Mouse (Mus musculus): ENCODE measurements at regions not wholly inside any gene's neighbourhood (a gene's known extent, or its start where the extent isn't known, plus 50 kb on each side); places are given as distances from the start of the nearest gene placed in this dataset.

DNA sequence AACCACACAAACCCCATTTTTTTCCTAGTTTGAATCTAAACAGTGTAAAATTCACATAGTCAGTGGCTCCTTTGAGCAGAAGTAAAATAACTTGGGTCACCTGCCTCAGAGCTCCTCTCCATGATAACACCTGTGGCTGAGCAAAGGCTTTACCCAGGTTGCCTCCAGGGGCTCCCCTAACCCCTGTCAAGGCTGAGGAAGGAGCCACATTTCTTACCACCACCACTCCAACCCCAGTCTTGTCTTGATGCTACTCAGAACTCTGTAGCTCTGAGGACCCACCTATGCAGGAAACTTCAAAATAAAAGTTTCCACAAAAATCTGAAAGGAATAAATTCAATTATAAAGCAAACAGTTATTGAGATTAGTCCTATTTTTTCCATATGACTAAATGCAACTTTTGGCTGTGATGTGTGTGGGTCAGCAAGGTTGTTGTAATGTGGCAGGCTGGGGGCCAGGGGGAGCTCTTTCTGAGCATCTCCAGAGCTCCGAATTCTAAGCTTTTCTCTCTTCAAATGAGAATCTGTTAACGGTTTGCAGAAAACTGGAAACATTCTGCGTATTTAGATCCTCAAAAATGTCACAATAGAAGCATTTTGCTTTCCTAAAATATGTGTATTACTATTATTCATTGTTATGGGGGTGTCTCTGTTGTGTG lies 159.0 kb upstream of the Dusp10 start:
- no peak for DNase-seq (ENCODE audit: low read depth, low spot score)

DNA sequence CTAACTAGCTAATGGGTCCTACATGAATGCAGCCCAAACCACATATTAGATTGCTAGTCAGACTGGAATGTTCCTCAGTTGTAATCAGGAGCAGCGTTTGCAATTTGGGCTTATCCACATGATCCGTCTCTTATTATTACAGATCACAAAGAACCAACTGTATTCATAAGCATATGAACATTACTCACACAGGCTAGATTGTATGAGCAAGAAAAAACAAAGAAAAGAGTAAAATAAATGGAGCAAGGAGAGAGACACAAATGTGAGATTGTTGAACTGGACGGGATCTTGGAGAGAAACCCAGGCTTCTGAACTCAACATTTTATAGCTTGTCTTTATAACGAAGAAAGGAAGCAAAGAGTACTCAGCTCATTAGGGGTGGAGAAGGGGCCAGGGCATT lies 148.0 kb upstream of the Dusp10 start:
- no peak for DNase-seq (ENCODE audit: low read depth, low spot score)

DNA sequence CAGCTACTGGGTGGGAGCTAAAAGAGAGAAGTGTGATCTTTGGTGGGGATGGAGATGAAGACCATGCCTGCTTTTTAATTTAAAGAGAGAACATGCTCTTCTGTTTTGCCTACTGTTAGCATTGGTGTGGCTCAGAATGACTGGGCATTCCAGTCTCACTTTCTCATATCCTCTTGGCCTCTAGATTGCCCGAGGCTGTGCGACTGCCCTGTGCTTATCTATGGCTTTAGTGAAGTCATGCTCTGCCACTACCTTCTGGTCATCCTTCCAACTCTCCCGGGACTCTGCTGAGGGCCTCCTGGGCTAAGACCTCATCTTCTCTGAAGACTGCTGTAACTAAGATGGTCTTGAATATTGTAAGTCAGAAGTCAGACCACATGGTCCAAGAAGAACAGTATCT lies 147.5 kb upstream of the Dusp10 start:
- no peak for DNase-seq (ENCODE audit: low read depth, low spot score)

DNA sequence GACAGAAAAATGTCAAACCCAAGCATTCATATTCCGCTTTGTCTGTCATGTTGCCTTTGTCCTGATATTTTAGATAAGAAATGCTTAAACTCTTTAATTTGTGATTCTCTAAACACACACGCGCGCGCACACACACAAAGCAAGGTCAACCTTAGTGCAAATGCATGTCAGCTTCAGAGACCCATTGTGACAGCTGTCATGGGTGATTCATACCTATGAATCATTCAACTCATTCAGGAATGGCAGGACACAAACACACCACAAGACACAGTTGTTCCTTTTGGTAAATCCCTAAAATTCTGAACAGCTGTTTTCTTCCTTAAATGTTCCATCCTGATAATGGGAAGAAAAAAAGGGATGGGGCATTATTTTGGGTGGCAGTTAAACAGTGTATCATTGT lies 144.1 kb upstream of the Dusp10 start:
- DNase-seq (ENCODE audit: low read depth, low spot score): no peak

DNA sequence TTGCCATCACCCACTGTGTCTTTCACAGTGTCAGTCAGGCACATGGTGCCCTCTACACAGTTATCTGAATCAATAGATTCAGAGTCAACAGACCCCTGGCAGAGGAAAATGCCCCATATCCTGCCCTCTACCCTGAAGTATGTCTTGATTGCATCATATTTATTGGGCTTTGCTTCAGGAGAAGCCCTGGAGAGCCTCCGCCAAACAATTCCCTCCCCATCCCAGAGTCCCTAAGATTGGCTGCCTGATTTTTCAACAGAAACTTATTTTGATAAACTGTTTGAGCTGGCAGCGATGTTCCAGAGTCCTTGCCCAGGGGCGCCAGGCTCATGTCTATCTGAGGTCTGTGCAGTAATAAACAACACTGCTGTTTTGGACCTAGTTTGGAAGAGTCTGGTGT lies 117.2 kb upstream of the Dusp10 start:
- DNase-seq (ENCODE audit: low read depth, low spot score): no peak

DNA sequence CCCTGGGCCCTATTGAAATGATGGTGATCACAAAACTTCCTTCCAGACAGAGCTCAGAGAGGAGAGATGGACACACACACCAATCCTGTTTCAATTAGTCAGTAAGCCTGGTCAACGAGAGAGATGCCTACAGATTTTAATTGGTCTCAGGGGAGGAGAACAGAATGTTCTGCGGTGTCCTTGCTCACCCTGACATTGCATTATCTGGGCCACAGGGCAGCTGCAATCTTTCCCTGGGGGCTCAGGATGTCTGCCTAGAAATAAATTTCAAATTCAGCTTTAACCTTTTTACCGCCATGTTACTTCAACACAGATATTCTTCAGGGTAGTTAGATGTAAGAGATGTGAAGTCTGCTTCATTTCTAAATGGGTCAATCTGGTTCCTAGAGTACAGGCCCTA lies 115.0 kb upstream of the Dusp10 start:
- DNase-seq (ENCODE audit: low read depth, low spot score): no peak

DNA sequence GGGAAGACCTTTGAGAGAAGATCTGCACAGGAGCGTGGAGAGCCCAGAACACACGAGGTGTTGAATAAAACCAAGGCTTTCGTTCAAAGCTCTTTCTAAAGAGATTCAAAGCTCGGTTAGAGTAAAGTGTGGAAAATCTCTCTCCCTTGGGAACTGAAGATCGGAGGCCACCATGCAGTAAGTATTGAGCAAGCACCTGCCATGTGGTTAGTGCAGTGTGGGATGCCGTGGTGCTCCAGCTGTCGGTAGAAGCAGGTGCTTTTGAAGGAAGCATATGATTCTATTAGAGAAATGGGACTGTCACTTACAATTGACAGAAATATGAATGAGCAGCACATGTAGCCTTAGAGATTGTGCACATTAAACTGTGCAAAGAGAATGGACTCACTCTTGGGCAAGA lies 108.5 kb upstream of the Dusp10 start:
- DNase-seq (ENCODE audit: low read depth, low spot score): no peak

DNA sequence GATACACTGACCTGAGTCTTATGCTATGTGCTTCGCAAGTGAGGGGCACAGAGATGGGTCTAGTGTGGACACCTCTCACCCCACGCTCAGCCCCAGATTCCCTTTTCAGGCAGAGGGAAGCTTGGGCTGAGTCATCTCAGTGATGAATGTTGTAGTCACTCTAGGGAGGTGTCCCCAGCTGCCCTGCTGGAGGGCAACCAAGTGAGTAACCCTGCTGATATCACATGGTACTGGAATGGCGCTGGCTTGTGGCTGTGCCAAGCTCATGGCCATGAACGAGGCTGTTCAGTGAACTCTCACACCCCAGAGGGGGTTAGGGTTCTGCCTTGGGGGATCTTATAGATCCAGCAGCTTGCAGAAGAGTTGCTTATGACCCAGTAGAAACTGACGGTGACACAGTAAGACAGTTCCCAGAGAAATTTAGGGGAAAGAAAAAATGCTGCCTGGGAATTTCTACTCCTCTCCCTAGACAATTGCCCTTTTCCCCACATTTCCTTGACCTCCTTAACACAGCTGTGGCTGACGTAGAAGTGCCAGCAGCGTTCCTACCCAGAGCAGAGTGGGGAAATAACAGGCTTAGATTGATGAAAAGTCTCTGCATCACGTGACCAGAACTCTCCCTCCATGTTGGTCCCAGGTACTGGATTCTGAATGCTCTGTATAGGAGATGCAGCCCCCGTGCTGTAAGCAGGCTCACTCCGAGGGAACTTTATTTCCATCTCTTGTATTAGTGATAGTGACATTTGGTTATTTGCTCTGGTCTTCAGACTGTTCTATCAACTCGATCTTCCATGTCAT lies 107.6 kb upstream of the Dusp10 start:
- no peak for DNase-seq (ENCODE audit: low read depth, low spot score)

DNA sequence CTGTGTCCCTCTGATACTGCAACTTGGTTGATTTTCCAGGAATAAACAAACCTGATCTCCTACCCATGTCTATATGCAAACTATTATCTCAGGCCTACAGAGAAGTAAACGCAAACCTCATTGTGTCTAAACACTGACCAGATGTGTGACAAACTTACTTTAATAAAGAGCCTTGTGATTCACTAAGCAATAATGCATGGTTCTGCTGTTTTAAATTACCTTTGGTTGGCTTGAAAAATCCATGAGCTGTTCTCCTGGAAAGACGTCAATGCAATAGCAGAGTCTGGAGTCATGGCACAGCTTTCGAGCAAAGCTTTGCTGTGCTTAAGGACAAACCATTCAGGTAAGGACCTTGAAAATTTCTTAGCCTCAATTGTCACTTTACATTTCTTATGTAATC lies 95.4 kb upstream of the Dusp10 start:
- DNase-seq (ENCODE audit: low read depth, low spot score): no peak

DNA sequence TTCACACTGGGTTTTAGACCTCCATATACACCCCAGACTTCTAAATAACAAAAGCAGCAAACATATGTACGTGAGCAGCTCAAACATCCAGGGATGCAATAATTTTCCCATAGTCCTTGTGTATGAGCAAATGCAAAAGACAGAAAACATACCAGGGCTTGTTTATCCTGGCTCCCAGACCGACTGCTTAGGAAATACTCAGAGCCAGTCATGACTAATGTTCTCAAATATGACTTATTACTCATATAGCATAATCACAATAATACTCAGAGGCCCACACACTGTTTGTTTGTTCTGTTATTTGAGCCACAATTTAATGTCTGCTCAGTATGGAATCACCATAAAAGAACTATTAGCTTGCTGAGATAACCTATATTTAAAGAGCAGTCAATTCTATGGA lies 91.8 kb upstream of the Dusp10 start:
- DNase-seq (ENCODE audit: low read depth, low spot score): no peak

DNA sequence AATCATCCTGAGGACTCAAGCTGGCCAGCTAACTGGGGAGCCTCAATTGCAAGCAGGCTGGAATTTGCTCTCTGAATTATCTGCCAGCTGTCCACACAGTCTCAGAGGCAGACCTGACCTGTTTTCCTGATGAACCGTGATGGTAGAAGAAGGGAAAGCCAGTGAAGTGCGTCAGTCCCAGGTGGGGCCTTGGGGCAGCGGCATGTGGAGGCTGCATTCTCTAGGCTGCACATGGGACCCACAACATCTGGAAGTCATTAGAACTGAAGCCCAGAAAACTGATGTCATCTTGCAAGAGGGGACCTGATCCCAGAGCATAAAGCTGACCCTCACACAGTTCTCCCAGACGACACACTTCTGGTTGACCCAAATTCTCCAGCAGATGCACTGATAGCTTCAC lies 84.6 kb upstream of the Dusp10 start:
- peak; percentile 23 for DNase-seq (ENCODE audit: low read depth, low spot score)

DNA sequence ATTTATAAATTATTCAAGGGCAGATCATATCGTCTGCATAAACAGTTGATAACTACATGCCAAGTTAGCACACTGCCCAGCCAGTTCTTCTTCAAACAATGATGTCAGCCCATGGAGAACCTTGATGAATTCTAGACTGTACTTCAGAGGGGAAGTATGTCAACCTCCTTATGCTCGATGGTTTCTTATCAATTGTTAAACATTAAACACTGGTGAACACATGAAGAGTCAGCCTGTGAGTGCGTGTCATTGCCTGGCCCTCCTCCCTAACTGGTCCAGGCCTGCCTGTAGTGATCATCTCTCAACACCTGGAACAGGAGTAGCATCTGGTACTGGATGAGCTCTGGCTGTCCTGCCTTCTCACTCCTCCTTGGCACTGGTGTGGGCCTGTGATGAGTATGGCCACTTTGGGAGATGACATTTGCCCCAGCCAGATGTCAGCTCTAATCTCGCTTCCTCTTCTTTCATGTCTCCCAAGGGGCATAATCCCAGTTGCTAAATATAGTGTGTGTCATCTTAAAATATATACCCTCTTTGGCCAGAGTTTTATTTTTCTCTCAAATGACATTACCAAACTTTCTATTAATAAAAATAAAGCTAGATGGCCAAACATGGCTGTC lies 82.6 kb upstream of the Dusp10 start:
- DNase-seq (ENCODE audit: low read depth, low spot score): no peak

DNA sequence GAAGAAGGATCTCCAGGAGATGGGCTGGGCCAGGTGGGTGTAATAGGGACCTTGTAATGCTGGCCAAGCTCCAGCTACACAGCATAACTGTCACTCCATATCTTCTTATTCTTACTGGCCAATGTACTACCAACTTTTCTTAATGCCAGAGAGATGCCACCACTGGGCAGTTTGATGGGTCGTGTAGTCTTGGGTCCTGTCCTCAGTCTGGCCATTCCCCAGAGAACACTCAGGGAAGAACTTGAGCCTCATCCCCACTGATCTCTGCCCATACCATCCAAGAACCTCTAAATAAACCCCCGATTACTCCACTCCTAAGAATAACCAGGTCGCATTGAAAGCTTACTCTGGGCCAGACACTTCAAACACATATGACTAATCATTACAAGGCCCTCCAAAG lies 82.0 kb upstream of the Dusp10 start:
- DNase-seq (ENCODE audit: low read depth, low spot score): no peak

DNA sequence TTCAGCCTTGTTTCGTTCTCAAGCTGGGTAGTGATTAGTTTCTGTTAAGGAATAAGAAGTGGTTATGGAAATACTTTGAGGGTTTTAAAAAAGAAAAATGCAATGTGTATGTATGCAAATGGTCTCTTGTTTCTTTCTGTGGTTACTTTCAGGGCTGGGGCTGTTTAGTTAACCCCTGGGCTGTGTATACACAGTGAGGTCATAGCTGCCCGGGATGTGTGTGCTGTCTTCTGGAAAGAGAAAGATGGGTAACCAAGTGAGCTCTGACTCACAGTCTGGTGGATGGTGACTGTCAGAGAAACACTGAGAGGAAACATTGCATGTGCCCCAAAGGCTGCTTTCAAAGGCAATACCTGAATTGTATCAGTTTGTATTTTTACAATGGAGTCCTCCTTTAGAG lies 79.3 kb upstream of the Dusp10 start:
- no peak for DNase-seq (ENCODE audit: low read depth, low spot score)

DNA sequence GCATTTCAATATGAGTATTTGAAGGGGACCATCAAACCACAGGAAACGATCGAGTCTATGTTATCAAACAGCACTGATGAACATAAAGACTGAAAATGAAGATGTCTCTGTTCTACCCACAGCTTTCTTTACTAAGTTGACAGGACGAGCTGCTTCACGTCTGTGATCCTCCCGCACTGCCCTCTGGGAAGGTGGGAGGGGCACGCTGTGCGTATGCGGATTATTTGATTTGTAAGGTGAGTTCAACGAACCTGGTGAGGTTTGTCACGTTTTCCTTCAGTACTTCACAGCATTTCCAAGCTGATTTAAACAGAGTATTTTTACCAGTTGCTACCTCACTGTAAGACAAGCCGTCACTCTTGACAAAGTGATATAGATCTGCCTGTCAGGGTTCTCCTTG lies 75.9 kb upstream of the Dusp10 start:
- no peak for DNase-seq (ENCODE audit: low read depth, low spot score)

DNA sequence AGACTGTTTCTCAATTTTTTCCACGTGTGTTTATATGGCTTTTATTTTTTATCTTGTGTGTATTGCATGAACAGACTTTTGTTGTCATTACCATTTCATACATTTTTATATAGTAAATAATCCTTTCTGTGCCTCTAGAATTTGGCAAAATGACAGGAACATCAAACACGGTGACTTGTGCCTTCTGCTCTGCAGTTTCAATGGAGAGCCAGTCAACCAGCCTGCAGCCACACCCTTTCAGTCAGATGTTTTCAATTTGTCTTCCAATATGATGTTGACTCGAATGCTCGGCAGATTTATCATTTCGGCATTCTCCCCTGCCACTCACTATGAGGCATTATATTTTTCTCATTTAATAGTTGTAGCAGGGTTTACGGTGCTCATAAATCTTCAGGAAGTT lies 74.7 kb upstream of the Dusp10 start:
- DNase-seq (ENCODE audit: low read depth, low spot score): peak; percentile 27

DNA sequence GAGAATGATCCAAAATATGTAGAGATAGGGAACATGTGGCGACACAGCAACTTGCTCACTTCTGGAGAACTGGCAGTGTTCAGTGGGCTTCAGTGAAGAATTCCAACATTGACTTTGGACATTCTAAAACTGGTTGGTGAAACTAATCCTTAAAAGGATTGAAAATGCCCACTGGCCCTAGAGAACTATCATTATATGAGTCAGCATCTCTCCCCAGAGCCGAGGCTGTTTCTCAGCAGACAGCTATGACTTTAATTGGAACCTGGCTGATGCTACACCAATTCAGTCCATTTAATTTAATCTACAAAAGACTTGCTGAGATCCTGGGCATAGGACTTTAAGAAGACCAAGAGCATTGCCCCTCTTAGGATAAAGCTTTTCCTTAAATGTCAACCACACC lies 72.4 kb upstream of the Dusp10 start:
- DNase-seq (ENCODE audit: low read depth, low spot score): no peak

DNA sequence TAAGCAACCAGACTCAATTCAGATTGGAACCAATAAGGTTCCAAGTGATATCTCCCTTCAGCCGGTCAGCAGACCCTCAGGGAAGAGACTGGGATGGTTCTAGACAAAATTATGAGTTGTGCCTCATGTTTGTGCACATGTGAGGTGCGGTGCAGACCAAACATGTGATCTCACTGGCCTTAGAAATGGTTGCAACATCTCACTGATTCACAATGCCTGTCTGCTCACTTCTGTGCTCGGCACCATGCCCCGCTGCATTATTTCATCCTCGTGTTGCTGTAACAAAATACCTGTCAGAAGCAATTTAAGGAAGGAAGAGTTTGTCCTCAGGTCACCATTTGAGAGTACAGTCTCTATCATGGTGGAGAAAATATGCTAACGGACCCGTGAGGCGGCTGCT lies 66.9 kb upstream of the Dusp10 start:
- no peak for DNase-seq (ENCODE audit: low read depth, low spot score)

DNA sequence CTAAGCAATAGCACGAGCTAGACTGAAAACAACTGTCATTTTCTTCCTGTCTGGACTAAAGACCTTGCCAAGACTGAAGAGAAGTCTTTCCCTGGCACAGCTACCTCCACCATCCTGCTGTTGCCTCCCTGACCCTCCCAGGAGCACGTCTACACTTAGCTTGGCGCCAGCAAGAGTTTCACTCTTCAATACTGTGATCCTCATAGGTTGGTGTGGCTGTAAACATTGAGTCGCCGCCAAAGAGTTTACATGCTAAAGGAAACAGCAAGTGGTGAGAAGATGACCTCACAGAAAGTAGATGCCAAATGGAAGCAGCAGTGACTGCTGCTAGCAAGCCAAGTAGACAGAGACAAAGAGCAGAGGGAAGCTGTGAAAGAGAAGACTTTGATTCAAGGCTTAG lies 66.0 kb upstream of the Dusp10 start:
- no peak for DNase-seq (ENCODE audit: low read depth, low spot score)

DNA sequence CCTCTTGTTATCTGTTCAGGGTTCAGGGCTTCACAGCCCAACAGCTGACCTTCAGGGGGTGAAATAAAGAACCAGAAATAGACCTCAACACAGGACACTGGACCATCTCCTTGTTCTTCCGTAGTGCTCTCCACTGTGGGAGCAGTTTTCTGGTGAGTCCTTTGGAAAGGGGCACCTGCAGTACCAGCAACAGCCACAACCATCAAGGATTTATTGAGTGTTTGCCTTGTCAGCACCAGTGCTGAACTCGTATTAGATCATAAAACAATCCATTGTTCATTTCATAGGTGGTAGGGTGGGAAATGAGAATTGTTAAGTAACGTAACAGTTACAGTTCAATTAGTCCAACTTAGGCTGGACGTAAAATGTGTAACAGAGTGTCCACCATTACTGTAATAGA lies 63.9 kb upstream of the Dusp10 start:
- peak; percentile 72 for DNase-seq (ENCODE audit: low read depth, low spot score)

DNA sequence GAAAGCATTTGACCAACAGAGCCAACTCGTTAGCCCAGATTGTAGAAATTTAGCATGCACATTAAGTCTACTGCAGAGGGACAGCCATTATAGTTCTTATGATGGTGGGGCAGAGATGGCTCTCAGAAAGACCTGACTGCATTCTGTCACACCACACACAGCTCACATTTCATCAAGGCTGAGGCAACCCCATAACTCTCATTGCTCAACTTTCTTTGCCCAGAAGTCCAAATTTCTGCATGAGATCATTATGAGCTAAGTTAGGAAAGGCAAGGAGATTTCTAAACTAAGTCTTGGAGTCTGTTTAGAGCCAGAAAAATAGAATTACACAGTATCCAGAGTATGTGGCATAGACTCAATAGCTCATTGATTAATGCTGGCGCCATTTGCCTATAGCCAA lies 59.0 kb upstream of the Dusp10 start:
- DNase-seq (ENCODE audit: low read depth, low spot score): no peak

DNA sequence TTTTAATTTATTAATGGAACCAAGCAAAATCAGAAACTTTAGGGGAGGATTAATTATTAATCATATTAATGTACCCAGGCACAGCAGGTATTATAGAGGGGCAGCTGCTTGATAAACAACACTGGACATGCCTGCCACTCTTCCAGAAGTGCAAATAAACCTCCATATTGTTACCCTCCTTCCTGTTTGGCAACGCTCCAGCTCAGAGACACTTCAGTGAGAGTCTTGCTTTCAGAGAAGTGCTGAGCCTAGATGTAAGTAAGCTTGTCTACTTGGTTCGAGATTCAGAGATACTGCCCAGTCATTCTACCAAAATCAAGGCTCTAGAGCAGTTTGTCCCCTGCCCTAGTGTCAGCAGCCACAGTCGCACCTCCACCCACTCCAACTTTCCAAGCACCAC lies 56.7 kb upstream of the Dusp10 start:
- DNase-seq (ENCODE audit: low read depth, low spot score): no peak

DNA sequence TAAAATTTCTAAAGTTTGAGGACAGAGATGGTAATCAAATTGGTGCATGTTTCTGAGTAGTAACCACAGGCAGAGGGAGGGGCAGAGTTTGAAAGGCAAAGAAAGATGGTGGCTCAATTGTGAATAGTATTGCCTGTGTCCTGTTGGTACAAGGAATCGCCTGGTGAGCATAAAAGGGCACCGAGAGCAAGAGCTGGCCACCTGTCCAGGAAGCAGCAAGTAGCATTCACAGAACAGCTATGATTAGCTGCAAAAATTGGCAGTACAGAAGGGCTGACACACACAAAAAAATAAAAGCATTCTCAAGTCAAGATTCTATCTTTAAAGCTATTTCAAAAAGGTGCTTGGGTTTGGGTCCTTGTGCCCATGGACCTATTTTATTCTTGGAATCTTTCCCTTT lies 51.7 kb upstream of the Dusp10 start:
- DNase-seq (ENCODE audit: low read depth, low spot score): no peak

Measured in forelimb bud, embryonic 11.5 days (tissue).